Mouse (Mus musculus): ENCODE measurements at regions not wholly inside any gene's neighbourhood (a gene's known extent, or its start where the extent isn't known, plus 50 kb on each side); places are given as distances from the start of the nearest gene placed in this dataset.

GRCm38 (mm10) chr13:75598186-75598585 lies 108.4 kb upstream of the Ell2 start:
- no peaks in the 10 kb centered on the region for H3K27me3 ChIP-seq (ENCODE audit: control insufficient read depth, insufficient read depth, low read length)
- H3K27ac ChIP-seq (replicated peaks in 1 of 2; ENCODE audit: control insufficient read depth in 1 of 2, insufficient read depth in 1 of 2, low read depth in 2 of 2, low read length in 2 of 2): no peak overlapping the region
- ATAC-seq (ENCODE audit: insufficient number of reproducible peaks, insufficient read depth, low FRiP score, low read depth): no peak
- no peak overlapping the region for H3K9ac ChIP-seq (ENCODE audit: low read length)
- no peak overlapping the region for H3K4me2 ChIP-seq (ENCODE audit: low read length)
- no peaks in the 10 kb centered on the region for H3K36me3 ChIP-seq (ENCODE audit: control insufficient read depth, insufficient read depth, low read length)
- no peaks in the 10 kb centered on the region for H3K9me3 ChIP-seq (ENCODE audit: control insufficient read depth, low read length)
- H3K4me3 ChIP-seq (ENCODE audit: control insufficient read depth in 1 of 2, insufficient read depth in 1 of 2, low read depth in 1 of 2, low read length in 2 of 2): no peak overlapping the region
- H3K4me1 ChIP-seq (ENCODE audit: control insufficient read depth in 2 of 2, insufficient read depth in 2 of 2, low read length in 2 of 2): no peaks in the 10 kb centered on the region

DNA sequence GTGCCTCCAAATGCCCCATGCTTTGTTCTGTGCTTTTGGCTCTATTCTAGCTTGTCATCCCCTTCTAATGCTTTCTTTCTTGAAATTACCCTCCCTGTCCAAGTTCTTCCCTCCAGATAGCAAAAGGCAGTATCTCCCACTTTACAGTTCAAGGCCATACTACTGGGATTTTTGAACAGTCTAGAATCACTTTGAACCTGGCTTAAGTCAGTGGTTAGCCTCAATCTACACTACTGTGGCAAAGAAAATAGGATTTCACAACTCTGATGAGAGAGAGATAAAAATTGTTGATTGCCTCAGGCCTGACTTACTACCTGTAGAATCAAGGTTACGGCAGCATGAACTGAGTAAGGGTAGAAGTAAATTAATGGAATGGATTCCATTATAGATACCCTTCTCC lies 107.9 kb upstream of the Ell2 start:
- Histone ChIP-seq H3K9ac (ENCODE audit: low read length) (no peak overlapping the region), H3K36me3 (ENCODE audit: control insufficient read depth, insufficient read depth, low read length) (no peaks in the 10 kb centered on the region), H3K27ac (replicated peaks in 1 of 2; ENCODE audit: control insufficient read depth in 1 of 2, insufficient read depth in 1 of 2, low read depth in 2 of 2, low read length in 2 of 2) (no peak overlapping the region), H3K9me3 (ENCODE audit: control insufficient read depth, low read length) (no peaks in the 10 kb centered on the region), H3K4me1 (ENCODE audit: control insufficient read depth in 2 of 2, insufficient read depth in 2 of 2, low read length in 2 of 2) (no peaks in the 10 kb centered on the region), H3K4me2 (ENCODE audit: low read length) (no peak overlapping the region), H3K4me3 (ENCODE audit: control insufficient read depth in 1 of 2, insufficient read depth in 1 of 2, low read depth in 1 of 2, low read length in 2 of 2) (no peak overlapping the region), H3K27me3 (ENCODE audit: control insufficient read depth, insufficient read depth, low read length) (no peaks in the 10 kb centered on the region)
- no peak for ATAC-seq (ENCODE audit: insufficient number of reproducible peaks, insufficient read depth, low FRiP score, low read depth)
- WGBS: 88% methylated on average over 1 of the region's 1 CpGs

DNA sequence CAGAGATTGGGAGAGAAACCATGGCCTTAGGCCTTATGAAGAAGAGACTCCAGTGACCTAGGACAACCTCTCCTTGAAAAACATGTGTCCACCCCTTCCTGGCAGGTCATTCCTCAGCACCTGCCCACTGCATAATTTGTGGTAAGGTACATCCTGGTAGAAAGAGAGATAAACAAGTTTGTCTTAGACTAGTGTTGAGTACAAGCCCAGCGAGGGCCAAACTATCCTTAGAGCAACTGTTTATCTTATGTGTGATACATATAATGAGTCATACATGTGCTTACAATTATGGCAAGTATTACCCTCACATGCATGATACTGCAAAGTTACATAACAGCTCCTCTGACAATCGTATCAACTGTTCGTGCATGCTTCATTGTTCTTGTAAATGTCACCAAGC lies 83.3 kb upstream of the Ell2 start:
- Histone ChIP-seq H3K4me3 (ENCODE audit: control insufficient read depth in 1 of 2, insufficient read depth in 1 of 2, low read depth in 1 of 2, low read length in 2 of 2) (no peak overlapping the region), H3K36me3 (ENCODE audit: control insufficient read depth, insufficient read depth, low read length) (no peaks in the 10 kb centered on the region)
- ATAC-seq (ENCODE audit: insufficient number of reproducible peaks, insufficient read depth, low FRiP score, low read depth): no peak

DNA sequence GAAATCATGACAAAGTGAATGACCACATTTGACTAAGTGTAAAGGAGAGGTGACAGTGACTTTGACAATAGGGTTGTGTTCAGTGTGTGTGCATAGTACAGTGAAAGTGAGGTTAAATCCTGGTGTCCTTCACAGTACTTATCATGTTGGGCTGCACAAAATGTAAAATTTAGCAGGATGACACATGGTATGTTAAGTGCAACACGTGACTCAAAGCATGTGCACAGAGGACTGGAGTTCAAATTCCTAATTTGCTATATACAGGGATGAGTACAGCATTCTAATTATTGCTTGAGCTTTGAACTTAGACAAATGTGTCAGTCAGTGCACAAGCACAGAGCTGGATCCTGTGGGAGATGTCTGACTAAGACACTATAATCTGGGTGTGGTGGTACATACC lies 79.2 kb upstream of the Ell2 start:
- Histone ChIP-seq H3K4me1 (ENCODE audit: control insufficient read depth in 2 of 2, insufficient read depth in 2 of 2, low read length in 2 of 2) (no peaks in the 10 kb centered on the region), H3K4me2 (ENCODE audit: low read length) (no peak overlapping the region), H3K27ac (replicated peaks in 1 of 2; ENCODE audit: control insufficient read depth in 1 of 2, insufficient read depth in 1 of 2, low read depth in 2 of 2, low read length in 2 of 2) (no peak overlapping the region), H3K9ac (ENCODE audit: low read length) (no peak overlapping the region), H3K36me3 (ENCODE audit: control insufficient read depth, insufficient read depth, low read length) (no peaks in the 10 kb centered on the region), H3K9me3 (ENCODE audit: control insufficient read depth, low read length) (no peaks in the 10 kb centered on the region), H3K4me3 (ENCODE audit: control insufficient read depth in 1 of 2, insufficient read depth in 1 of 2, low read depth in 1 of 2, low read length in 2 of 2) (no peak overlapping the region), H3K27me3 (ENCODE audit: control insufficient read depth, insufficient read depth, low read length) (no peaks in the 10 kb centered on the region)
- 71% methylated on average over 1 of the region's 1 CpGs for WGBS
- no peak for ATAC-seq (ENCODE audit: insufficient number of reproducible peaks, insufficient read depth, low FRiP score, low read depth)

More for the DNA sequence above, 83.3 kb upstream of the Ell2 start:
- 79% methylated on average over 3 of the region's 3 CpGs for WGBS
- no peak overlapping the region for H3K4me2 ChIP-seq (ENCODE audit: low read length)
- H3K27ac ChIP-seq (replicated peaks in 1 of 2; ENCODE audit: control insufficient read depth in 1 of 2, insufficient read depth in 1 of 2, low read depth in 2 of 2, low read length in 2 of 2): no peak overlapping the region
- H3K9me3 ChIP-seq (ENCODE audit: control insufficient read depth, low read length): no peaks in the 10 kb centered on the region
- no peaks in the 10 kb centered on the region for H3K4me1 ChIP-seq (ENCODE audit: control insufficient read depth in 2 of 2, insufficient read depth in 2 of 2, low read length in 2 of 2)
- no peak overlapping the region for H3K9ac ChIP-seq (ENCODE audit: low read length)
- no peaks in the 10 kb centered on the region for H3K27me3 ChIP-seq (ENCODE audit: control insufficient read depth, insufficient read depth, low read length)

- Histone ChIP-seq H3K36me3 (ENCODE audit: control insufficient read depth, insufficient read depth, low read length) (no peaks in the 10 kb centered on the region), H3K9ac (ENCODE audit: low read length) (no peak overlapping the region)
- no peak for ATAC-seq (ENCODE audit: insufficient number of reproducible peaks, insufficient read depth, low FRiP score, low read depth)
Measured at GRCm38 (mm10) chr13:75631048-75631447, 75.5 kb upstream of the Ell2 start.

GRCm38 (mm10) chr13:75647513-75647912 lies 59.0 kb upstream of the Ell2 start:
- Histone ChIP-seq H3K9ac (ENCODE audit: low read length) (no peak overlapping the region), H3K4me2 (ENCODE audit: low read length) (no peak overlapping the region), H3K9me3 (ENCODE audit: control insufficient read depth, low read length) (0 out of 2 replicates have a peak, but pooled peaks cover under 1% of the 10 kb centered on the region), H3K27me3 (ENCODE audit: control insufficient read depth, insufficient read depth, low read length) (no peaks in the 10 kb centered on the region), H3K36me3 (ENCODE audit: control insufficient read depth, insufficient read depth, low read length) (no peaks in the 10 kb centered on the region), H3K4me1 (ENCODE audit: control insufficient read depth in 2 of 2, insufficient read depth in 2 of 2, low read length in 2 of 2) (no peaks in the 10 kb centered on the region), H3K27ac (replicated peaks in 1 of 2; ENCODE audit: control insufficient read depth in 1 of 2, insufficient read depth in 1 of 2, low read depth in 2 of 2, low read length in 2 of 2) (no peak overlapping the region), H3K4me3 (ENCODE audit: control insufficient read depth in 1 of 2, insufficient read depth in 1 of 2, low read depth in 1 of 2, low read length in 2 of 2) (no peak overlapping the region)
- no peak for ATAC-seq (ENCODE audit: insufficient number of reproducible peaks, insufficient read depth, low FRiP score, low read depth)
- 77% methylated on average over 1 of the region's 1 CpGs for WGBS

More at GRCm38 (mm10) chr13:75631048-75631447, 75.5 kb upstream of the Ell2 start:
- H3K4me3 ChIP-seq (ENCODE audit: control insufficient read depth in 1 of 2, insufficient read depth in 1 of 2, low read depth in 1 of 2, low read length in 2 of 2): no peak overlapping the region
- no peak overlapping the region for H3K27ac ChIP-seq (replicated peaks in 1 of 2; ENCODE audit: control insufficient read depth in 1 of 2, insufficient read depth in 1 of 2, low read depth in 2 of 2, low read length in 2 of 2)
- H3K9me3 ChIP-seq (ENCODE audit: control insufficient read depth, low read length): no peaks in the 10 kb centered on the region
- H3K4me1 ChIP-seq (ENCODE audit: control insufficient read depth in 2 of 2, insufficient read depth in 2 of 2, low read length in 2 of 2): no peaks in the 10 kb centered on the region
- no peak overlapping the region for H3K4me2 ChIP-seq (ENCODE audit: low read length)
- WGBS: 75% methylated on average over 1 of the region's 1 CpGs
- H3K27me3 ChIP-seq (ENCODE audit: control insufficient read depth, insufficient read depth, low read length): no peaks in the 10 kb centered on the region

- Histone ChIP-seq H3K9ac (ENCODE audit: low read length) (no peak overlapping the region), H3K4me3 (ENCODE audit: control insufficient read depth in 1 of 2, insufficient read depth in 1 of 2, low read depth in 1 of 2, low read length in 2 of 2) (no peak overlapping the region), H3K4me2 (ENCODE audit: low read length) (no peak overlapping the region), H3K27ac (replicated peaks in 1 of 2; ENCODE audit: control insufficient read depth in 1 of 2, insufficient read depth in 1 of 2, low read depth in 2 of 2, low read length in 2 of 2) (no peak overlapping the region), H3K4me1 (ENCODE audit: control insufficient read depth in 2 of 2, insufficient read depth in 2 of 2, low read length in 2 of 2) (no peaks in the 10 kb centered on the region), H3K36me3 (ENCODE audit: control insufficient read depth, insufficient read depth, low read length) (no peaks in the 10 kb centered on the region), H3K9me3 (ENCODE audit: control insufficient read depth, low read length) (no peaks in the 10 kb centered on the region), H3K27me3 (ENCODE audit: control insufficient read depth, insufficient read depth, low read length) (no peaks in the 10 kb centered on the region)
- WGBS: 76% methylated on average over 3 of the region's 3 CpGs
- no peak for ATAC-seq (ENCODE audit: insufficient number of reproducible peaks, insufficient read depth, low FRiP score, low read depth)
Measured at GRCm38 (mm10) chr13:75651941-75652340, 54.6 kb upstream of the Ell2 start.

DNA sequence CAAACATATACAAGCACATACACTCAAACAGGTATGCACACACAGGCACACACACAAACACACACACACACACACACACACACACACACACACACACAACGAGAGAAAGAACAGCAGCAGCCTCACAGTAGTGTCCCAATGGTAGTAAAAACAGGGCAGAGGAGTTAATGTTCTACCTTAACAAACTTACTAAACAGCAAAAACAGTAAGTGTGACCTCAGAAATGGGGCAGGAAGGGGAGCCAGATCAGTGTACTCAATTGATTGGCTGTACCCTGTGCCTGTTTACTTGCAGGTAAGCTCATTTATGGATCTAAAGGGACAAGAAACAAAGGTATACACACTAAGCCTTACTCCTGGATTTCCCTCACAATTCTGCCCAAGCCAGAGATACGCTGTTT lies 53.6 kb upstream of the Ell2 start:
- no peaks in the 10 kb centered on the region for H3K36me3 ChIP-seq (ENCODE audit: control insufficient read depth, insufficient read depth, low read length)
- WGBS: 78% methylated on average over 2 of the region's 2 CpGs

More for the DNA sequence above, 53.6 kb upstream of the Ell2 start:
- H3K9me3 ChIP-seq (ENCODE audit: control insufficient read depth, low read length): no peaks in the 10 kb centered on the region
- no peaks in the 10 kb centered on the region for H3K4me1 ChIP-seq (ENCODE audit: control insufficient read depth in 2 of 2, insufficient read depth in 2 of 2, low read length in 2 of 2)
- H3K27ac ChIP-seq (replicated peaks in 1 of 2; ENCODE audit: control insufficient read depth in 1 of 2, insufficient read depth in 1 of 2, low read depth in 2 of 2, low read length in 2 of 2): no peak overlapping the region
- H3K4me2 ChIP-seq (ENCODE audit: low read length): no peak overlapping the region
- no peak for ATAC-seq (ENCODE audit: insufficient number of reproducible peaks, insufficient read depth, low FRiP score, low read depth)
- H3K27me3 ChIP-seq (ENCODE audit: control insufficient read depth, insufficient read depth, low read length): no peaks in the 10 kb centered on the region
- no peak overlapping the region for H3K9ac ChIP-seq (ENCODE audit: low read length)
- H3K4me3 ChIP-seq (ENCODE audit: control insufficient read depth in 1 of 2, insufficient read depth in 1 of 2, low read depth in 1 of 2, low read length in 2 of 2): no peak overlapping the region
